Mouse (Mus musculus): ENCODE data around the gene Wdr86. TPM values are rescaled to one million over a fixed set of nuclear protein-coding genes. Genes with fewer than 3 reads are reported as not detected.

Wdr86 gene
- polyA plus RNA-seq (2015; fragmentation: Nextera tagmentation; extraction: Ambion mirVana), result 2.6 and 3.0 TPM in 2 replicates

GRCm38 (mm10) chr5:24730488-24730871 is at the start of gene Wdr86:
Gene Wdr86 (minus strand): TSS chr5:24730727.

GRCm38 (mm10) chr5:24757816-24758215 is 27.3 kb upstream of the Wdr86 start, which contains the start of gene Crygn:
Gene Crygn (minus strand): TSS chr5:24758008.

GRCm38 (mm10) chr5:24685366-24686093 is 45.0 kb downstream of the Wdr86 start, which contains the start of gene Nub1:
Gene Nub1 (plus strand): TSS chr5:24685532.

Other genes starting within 250 kb of the Wdr86 start
- not detected in 2 replicates for gene Gbx1, start 203.5 kb downstream of the Wdr86 start, polyA plus RNA-seq (2015; fragmentation: Nextera tagmentation; extraction: Ambion mirVana)
- gene Asb10, start 189.7 kb downstream of the Wdr86 start, polyA plus RNA-seq (2015; fragmentation: Nextera tagmentation; extraction: Ambion mirVana), result 14.7 and 14.9 TPM in 2 replicates
- 0.04 TPM in 1 of 2 replicates, not detected in the other for gene 4931409K22Rik, start 173.9 kb downstream of the Wdr86 start, polyA plus RNA-seq (2015; fragmentation: Nextera tagmentation; extraction: Ambion mirVana)
- 53.7 and 54.0 TPM in 2 replicates for gene Abcf2, start 153.3 kb downstream of the Wdr86 start, polyA plus RNA-seq (2015; fragmentation: Nextera tagmentation; extraction: Ambion mirVana)
- 18.3 and 20.0 TPM in 2 replicates for gene Chpf2, start 144.0 kb downstream of the Wdr86 start, polyA plus RNA-seq (2015; fragmentation: Nextera tagmentation; extraction: Ambion mirVana)
- 56.4 and 71.2 TPM in 2 replicates for gene Smarcd3, start 106.3 kb downstream of the Wdr86 start, polyA plus RNA-seq (2015; fragmentation: Nextera tagmentation; extraction: Ambion mirVana)
- 22.5 and 22.8 TPM in 2 replicates for gene Nub1, start 45.2 kb downstream of the Wdr86 start, polyA plus RNA-seq (2015; fragmentation: Nextera tagmentation; extraction: Ambion mirVana)
- gene Crygn, start 27.3 kb upstream of the Wdr86 start, polyA plus RNA-seq (2015; fragmentation: Nextera tagmentation; extraction: Ambion mirVana), result 1.6 and 1.8 TPM in 2 replicates
- gene Rheb, start 111.9 kb upstream of the Wdr86 start, polyA plus RNA-seq (2015; fragmentation: Nextera tagmentation; extraction: Ambion mirVana), result 194 and 203 TPM in 2 replicates